Mouse (Mus musculus) A20 (cell line): ENCODE results near the gene Spryd4.
A peak's percentile ranks its signal among the peaks of the same experiment; 100 is the strongest.
"Not testable (repeated sequence)": the region's sequence is repeated elsewhere in the genome, so short reads cannot be mapped to it uniquely, and the experiment has no call there.

ENCODE experiments used
- DNase-seq: peaks from one replicate; pipeline ENCODE4 v3.0.0-alpha.2; 2011; ENCODE audit warnings: low read depth, low spot score

Gene Spryd4

GRCm38 (mm10) chr10:128225538-128225937 lies 13.9 kb upstream of the Spryd4 start, which contains the start of gene Mip:
Mip (plus strand) TSS chr10:128225838.
- no peak for DNase-seq

DNA sequence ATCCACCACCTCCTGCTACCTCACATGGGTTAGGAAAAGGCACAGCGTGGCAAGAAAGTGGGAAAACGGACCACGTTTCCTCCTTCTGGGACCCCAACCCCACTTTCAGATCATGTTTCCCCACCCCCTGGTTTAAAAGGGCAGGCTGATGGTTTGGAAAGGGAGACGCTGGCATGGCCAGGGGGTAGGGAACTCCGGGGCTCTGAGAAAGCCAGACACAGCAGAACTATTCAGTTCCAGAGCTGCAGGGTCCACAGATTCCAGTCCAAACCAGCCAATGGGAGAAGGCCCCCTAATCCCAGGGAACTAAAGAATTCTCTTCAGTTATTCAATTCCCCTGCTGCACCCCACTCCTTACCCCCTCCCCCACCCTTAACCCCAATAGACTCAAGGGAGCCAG lies 13.5 kb upstream of the Spryd4 start:
- no peak for DNase-seq

- no peak for DNase-seq
These were observed 10.1 kb upstream of the Spryd4 start for GRCm38 (mm10) chr10:128221533-128222286.

GRCm38 (mm10) chr10:128218387-128219117 lies 6.9 kb upstream of the Spryd4 start:
- no peak for DNase-seq

DNA sequence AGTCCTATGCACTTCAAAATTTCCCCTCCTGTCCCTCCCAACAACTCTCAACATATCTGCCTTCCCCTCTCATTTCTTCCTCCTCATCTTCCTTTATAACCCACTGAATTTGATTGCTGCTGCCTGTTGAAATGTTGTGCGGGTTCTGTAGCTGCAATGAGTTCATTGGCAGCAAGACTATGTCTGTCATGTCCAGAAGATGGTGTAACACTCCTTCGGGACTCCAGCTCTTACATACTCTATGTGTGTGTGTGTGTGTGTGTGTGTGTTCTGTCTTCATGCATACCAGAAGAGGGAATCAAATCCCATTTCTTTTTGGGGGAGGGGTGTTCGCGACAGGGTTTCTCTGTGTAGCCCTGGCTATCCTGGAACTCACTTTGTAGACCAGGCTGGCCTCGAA lies 3.4 kb upstream of the Spryd4 start:
- DNase-seq: no peak

DNA sequence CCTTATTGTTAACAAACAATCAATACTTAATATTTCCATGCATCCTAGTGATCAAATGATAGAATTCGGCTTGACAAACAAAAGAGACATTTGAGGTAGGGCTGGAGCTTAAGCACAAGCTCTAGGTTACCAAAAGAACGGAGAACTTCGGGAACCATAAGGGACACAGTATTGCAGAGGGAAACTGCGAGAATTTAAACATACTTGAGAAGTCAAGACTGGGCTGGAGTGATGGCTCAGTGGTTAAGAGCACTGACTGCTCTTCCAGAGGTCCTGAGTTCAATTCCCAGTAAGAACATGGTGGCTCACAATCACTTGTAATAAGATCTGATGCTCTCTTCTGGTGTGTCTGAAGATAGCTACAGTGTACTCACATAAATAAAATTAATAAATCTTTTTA lies 2.5 kb upstream of the Spryd4 start:
- DNase-seq: not testable (repeated sequence)

DNA sequence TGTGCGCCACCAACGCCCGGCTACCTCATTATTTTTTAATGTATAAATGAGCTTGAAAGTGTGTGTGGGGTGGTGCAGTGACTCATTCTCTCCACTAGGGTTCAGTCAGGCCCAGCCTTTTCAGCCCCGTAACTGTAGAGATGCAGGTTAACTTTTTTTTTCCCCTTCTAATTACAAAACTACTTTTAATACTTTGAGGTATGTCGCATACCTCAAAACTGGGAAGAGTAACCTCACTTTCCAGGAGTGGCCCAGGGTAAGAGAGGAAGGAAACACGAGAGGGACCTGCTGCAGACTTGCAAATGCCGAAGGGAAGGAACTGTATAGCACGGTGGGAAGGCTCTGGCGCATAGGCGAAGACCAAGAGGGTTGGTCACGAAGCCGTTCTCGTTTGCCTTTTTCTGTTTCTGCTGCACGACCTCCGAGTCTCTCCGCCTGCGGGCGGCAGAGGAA lies 1.3 kb upstream of the Spryd4 start:
- DNase-seq: peak; percentile 72

GRCm38 (mm10) chr10:128212148-128212547 lies 541 bp upstream of the Spryd4 start:
- DNase-seq: no peak

- DNase-seq: peak; percentile 35
These were observed 653 bp downstream of the Spryd4 start for GRCm38 (mm10) chr10:128210954-128211353.

GRCm38 (mm10) chr10:128210131-128210530 lies 1.5 kb downstream of the Spryd4 start:
- no peak for DNase-seq

DNA sequence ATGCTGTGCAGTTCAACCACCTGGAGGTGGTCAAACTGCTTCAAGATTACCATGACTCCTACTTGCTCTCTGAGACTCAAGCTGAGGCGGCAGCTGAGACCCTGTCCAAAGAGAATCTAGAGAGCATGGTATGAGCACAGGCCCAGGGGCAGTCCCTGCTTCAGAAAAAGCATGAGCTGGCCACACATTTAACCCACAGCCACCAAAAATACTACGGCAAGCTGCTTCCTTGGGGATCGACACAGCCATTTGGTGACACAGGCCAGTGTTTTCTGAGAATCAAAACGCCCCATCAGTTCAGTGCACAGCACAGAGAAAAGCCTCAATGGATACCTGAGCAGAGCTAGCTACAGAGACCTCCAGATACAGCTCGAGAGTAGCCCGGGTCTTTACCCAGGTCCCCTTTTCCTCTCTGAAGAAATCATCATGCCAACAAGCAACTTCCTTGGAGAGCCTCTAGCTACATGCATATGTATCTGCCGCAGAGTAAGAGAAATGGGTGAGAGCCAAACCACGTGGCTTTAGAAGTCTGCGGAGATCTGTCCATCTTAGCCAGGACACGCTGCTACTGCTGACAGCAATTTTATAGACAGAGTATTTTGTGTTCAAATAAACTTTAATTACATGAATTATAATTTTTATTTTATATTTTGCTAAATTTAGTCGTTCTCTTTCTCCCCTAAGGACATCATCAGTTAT lies 2.1 kb downstream of the Spryd4 start:
- DNase-seq: no peak

- DNase-seq: no peak
These were observed 3.3 kb downstream of the Spryd4 start for GRCm38 (mm10) chr10:128208326-128208725.

GRCm38 (mm10) chr10:128204941-128205340 lies 6.7 kb downstream of the Spryd4 start:
- DNase-seq: no peak

DNA sequence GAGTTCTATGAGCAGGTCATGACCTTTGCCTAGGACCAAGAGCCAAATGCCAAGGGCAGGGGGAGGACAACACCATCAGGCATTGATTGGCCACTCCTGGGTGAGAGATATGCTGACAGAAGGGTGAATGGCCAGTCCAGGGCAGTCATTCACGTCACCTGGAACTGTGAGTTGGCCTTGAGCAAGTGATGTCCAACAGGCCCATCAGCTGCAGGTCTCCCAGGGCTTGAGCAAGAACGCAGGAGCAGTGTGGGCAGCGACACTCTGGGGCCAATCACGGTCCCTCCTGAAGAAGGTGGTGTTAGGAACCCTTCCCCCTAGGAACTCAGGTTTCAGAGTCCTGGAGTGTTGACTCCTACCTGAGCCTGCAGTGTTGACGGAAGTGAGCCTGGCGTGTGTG lies 9.8 kb downstream of the Spryd4 start:
- DNase-seq: no peak

- DNase-seq: no peak
These were observed 16.8 kb downstream of the Spryd4 start for GRCm38 (mm10) chr10:128194551-128195461.

GRCm38 (mm10) chr10:128194024-128194550 lies 17.5 kb downstream of the Spryd4 start, which contains the start of gene Gls2:
Gls2 (plus strand) TSS chr10:128194457.
- no peak for DNase-seq

- no peak for DNase-seq
These were observed 18.5 kb downstream of the Spryd4 start for GRCm38 (mm10) chr10:128193113-128193512.

DNA sequence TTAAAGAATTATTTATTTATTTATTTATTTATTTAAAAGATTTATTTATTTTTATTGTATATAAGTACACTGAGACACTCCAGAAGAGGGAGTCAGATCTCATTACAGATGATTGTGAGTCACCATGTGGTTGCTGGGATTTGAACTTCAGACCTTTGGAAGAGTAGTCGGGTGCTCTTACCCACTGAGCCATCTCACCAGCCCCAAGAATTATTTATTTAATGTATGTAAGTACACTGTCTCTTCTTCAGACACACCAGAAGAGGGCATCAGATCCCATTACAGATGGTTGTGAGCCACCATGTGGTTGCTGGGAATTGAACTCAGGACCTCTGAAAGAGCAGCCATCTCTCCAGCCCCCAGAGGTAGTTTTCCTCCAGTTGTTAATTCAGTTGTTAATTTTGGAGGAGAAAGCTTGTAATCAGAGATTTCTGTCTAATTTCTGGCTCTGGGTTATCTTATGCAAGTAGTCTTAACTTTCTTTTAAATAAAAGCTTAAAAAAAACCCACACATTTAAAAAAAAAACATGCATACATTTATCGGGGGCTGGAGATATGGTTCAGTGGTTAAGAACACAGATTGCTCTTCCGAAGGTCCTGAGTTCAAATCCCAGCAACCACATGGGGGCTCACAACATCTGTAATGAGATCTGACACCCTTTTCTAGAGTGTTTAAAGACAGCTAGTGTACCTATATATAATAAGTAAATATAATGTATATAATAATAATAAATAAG lies 19.4 kb downstream of the Spryd4 start:
- not testable (repeated sequence) for DNase-seq

DNA sequence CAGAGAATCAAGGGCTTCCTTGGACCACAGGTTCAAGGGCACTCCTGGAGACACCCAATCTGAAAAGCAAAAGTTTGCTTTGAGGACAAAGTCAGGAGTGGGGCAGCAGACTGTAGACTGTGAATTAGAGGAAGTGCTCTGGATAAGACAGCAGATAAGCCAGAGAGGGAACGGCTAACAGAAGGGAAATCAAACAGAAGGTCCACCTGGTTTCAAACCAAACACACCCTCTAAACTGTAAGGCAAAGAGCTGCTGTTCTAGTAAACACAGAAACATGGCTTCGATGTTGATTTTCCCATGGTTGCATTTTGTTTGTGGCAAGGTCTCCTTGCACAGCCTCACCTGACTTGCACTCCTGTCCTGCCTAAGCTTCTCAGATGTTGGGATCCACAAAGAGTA lies 20.1 kb downstream of the Spryd4 start:
- DNase-seq: no peak

- peak; percentile 78 for DNase-seq
These were observed 23.2 kb downstream of the Spryd4 start for GRCm38 (mm10) chr10:128188242-128188877.
